Mouse (Mus musculus) hindbrain, embryonic 10.5 days (tissue): ENCODE results near the gene Shc4. TPM values are rescaled to one million over a fixed set of nuclear protein-coding genes. Genes with fewer than 3 reads are reported as not detected.

ENCODE experiments used
- DNase-seq: peaks from one replicate; pipeline ENCODE4 v3.0.0-alpha.2; 2017; ENCODE audit warnings: low spot score
- H3K27ac ChIP-seq: fragments of 300-500 bp; sonication (generic); 2 replicates; pipeline ENCODE4 v1.5.1; 2016; ENCODE audit warnings: mild to moderate bottlenecking, moderate library complexity
- H3K27me3 ChIP-seq: fragments of 300-500 bp; sonication (generic); 2 replicates; pipeline ENCODE4 v1.6.1; 2016; ENCODE audit warnings: mild to moderate bottlenecking; ENCODE audit not compliant: poor library complexity, insufficient read depth, severe bottlenecking
- H3K36me3 ChIP-seq: fragments of 300-500 bp; sonication (generic); 2 replicates; pipeline ENCODE4 v1.6.1; 2016; ENCODE audit warnings: mild to moderate bottlenecking, moderate library complexity
- H3K4me1 ChIP-seq: fragments of 300-500 bp; sonication (generic); replicated peaks from 2 replicates; pipeline ENCODE4 v1.6.1; 2016; ENCODE audit warnings: mild to moderate bottlenecking
- H3K4me3 ChIP-seq: fragments of 300-500 bp; sonication (generic); 2 replicates; pipeline ENCODE4 v1.5.1; 2016; ENCODE audit warnings: mild to moderate bottlenecking, moderate library complexity
- H3K9me3 ChIP-seq: fragments of 300-500 bp; sonication (generic); 2 replicates; pipeline ENCODE4 v1.6.1; 2016; ENCODE audit warnings: mild to moderate bottlenecking, moderate library complexity
- WGBS: fragments of 180-500 bp; shearing (Covaris S2); methylation state at CpG from one replicate; pipeline ENCODE4 v1.1.7; 2016; 5-methylcytosine and 5-hydroxymethylcytosine counted together
- polyA plus RNA-seq: library from polyadenylated mRNA; unstranded; fragments of >200 nt; fragmentation: Nextera tagmentation; extraction: Ambion mirVana; gene quantifications from 2 replicates; pipeline ENCODE4 v1.2.1, GENCODE M21; 2016

Shc4 gene
- 1.2 and 2.0 TPM in 2 replicates for polyA plus RNA-seq

DNA sequence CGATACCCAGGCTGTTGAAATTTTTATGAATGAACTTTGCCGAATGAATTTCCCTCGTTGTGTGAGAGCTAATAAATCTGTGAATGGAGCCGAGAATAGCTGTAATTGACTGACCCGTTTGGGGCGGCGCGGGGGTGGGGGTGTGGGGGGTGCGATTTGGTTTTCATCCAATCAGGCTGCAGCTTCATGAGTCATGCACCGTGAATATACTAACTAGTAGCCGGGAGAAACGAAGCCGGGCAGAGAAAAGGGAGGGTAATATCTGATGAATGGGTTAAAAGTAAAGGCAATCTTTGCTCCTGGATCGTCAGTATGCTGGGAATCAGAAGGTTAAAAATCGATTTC lies at the start of gene Shc4:
Gene Shc4 (minus strand): TSS at position 63 of the 345 bp plus-strand sequence.
- H3K9me3 ChIP-seq = no peaks in the 10 kb centered on the region
- DNase-seq = peak; percentile 76
- H3K4me3 ChIP-seq = peak within 1 kb of the TSS; percentile 74
- H3K36me3 ChIP-seq = no peaks in the 10 kb centered on the region
- peaks cover 74% of the 10 kb centered on the region for H3K27me3 ChIP-seq
- WGBS = under 1% methylated on average over 15 of the region's 15 CpGs
- peaks cover 25% of the 10 kb centered on the region for H3K4me1 ChIP-seq
- H3K27ac ChIP-seq = peak within 1 kb of the TSS; percentile 84

GRCm38 (mm10) chr2:125765029-125765428 lies 41.1 kb upstream of the Shc4 start:
- Histone ChIP-seq H3K4me3 (no peak overlapping the region), H3K36me3 (peaks cover 90% of the 10 kb centered on the region), H3K9me3 (no peaks in the 10 kb centered on the region), H3K27me3 (no peaks in the 10 kb centered on the region), H3K27ac (no peak overlapping the region), H3K4me1 (no peaks in the 10 kb centered on the region)
- no peak for DNase-seq
- WGBS = 86% methylated on average over 3 of the region's 3 CpGs

DNA sequence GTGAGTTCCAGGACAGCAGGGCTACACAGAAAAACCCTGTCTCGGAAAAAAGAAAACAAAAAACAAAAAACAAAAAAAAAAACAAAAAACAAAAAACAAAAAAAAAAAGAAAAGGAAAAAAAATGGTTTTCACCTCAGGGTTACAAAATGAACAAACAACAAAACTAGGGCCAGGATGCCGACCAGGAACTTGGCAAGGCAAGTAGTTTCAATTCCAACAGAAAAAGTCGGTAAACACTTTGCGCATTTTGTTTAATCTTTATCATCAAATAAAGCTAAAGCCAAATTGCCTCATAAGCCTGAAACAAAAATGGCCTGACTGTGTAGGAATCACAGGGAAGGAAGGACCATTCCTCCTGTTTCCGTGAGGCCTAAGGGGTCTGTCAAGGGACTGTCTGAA lies 40.6 kb upstream of the Shc4 start:
- Histone ChIP-seq H3K4me3 (no peak overlapping the region), H3K27ac (no peak overlapping the region), H3K9me3 (no peaks in the 10 kb centered on the region), H3K27me3 (no peaks in the 10 kb centered on the region), H3K36me3 (peaks cover 90% of the 10 kb centered on the region), H3K4me1 (no peaks in the 10 kb centered on the region)
- no peak for DNase-seq
- WGBS = 93% methylated on average over 5 of the region's 5 CpGs

- H3K9me3 ChIP-seq = no peaks in the 10 kb centered on the region
- DNase-seq = no peak
- no peak overlapping the region for H3K4me3 ChIP-seq
- H3K36me3 ChIP-seq = peaks cover 96% of the 10 kb centered on the region
- WGBS = 94% methylated on average over 2 of the region's 2 CpGs
- H3K4me1 ChIP-seq = no peaks in the 10 kb centered on the region
- H3K27me3 ChIP-seq = no peaks in the 10 kb centered on the region
- no peak overlapping the region for H3K27ac ChIP-seq
These were observed 25.4 kb upstream of the Shc4 start for GRCm38 (mm10) chr2:125749330-125749729.

GRCm38 (mm10) chr2:125739338-125739737 lies 15.4 kb upstream of the Shc4 start:
- 84% methylated on average over 6 of the region's 6 CpGs for whole genome bisulfite sequencing

DNA sequence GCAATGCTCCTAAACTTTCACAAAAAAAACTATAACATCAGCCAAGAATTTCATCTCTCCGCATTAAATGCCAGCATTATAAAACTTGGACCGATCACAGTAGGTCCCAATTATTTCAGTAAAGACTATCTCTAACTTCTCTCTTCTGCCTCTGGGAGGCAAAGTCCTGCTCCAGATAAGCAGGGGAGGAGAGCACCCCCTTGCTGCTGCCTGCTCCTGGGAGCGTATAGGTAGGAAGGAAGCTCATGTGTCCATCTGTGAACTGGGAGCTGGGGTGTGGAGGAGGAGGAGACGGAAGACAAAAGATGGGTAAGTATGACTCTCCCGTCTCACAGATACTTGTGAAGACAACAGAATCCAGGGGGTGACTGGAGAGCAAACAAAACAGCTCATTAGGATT lies 14.8 kb upstream of the Shc4 start:
- no peaks in the 10 kb centered on the region for H3K9me3 ChIP-seq
- 74% methylated on average over 5 of the region's 5 CpGs for WGBS
- H3K4me1 ChIP-seq = no peaks in the 10 kb centered on the region
- no peak overlapping the region for H3K27ac ChIP-seq
- DNase-seq = no peak
- H3K27me3 ChIP-seq = no peaks in the 10 kb centered on the region
- peaks cover 51% of the 10 kb centered on the region for H3K36me3 ChIP-seq
- no peak overlapping the region for H3K4me3 ChIP-seq

More at GRCm38 (mm10) chr2:125739338-125739737, 15.4 kb upstream of the Shc4 start:
- Histone ChIP-seq H3K4me3 (no peak overlapping the region), H3K27me3 (no peaks in the 10 kb centered on the region), H3K9me3 (no peaks in the 10 kb centered on the region), H3K36me3 (peaks cover 57% of the 10 kb centered on the region), H3K27ac (no peak overlapping the region), H3K4me1 (no peaks in the 10 kb centered on the region)
- no peak for DNase-seq

- H3K36me3 ChIP-seq = peaks cover 26% of the 10 kb centered on the region
- peaks cover 16% of the 10 kb centered on the region for H3K4me1 ChIP-seq
- H3K27me3 ChIP-seq = peaks cover 14% of the 10 kb centered on the region
- DNase-seq = no peak
- H3K27ac ChIP-seq = no peak overlapping the region
- H3K4me3 ChIP-seq = no peak overlapping the region
- H3K9me3 ChIP-seq = no peaks in the 10 kb centered on the region
These were observed 12.0 kb upstream of the Shc4 start for GRCm38 (mm10) chr2:125736025-125736343.

- Histone ChIP-seq H3K27me3 (peaks cover 19% of the 10 kb centered on the region), H3K36me3 (peaks cover 22% of the 10 kb centered on the region), H3K4me1 (peaks cover 16% of the 10 kb centered on the region), H3K4me3 (no peak overlapping the region), H3K9me3 (no peaks in the 10 kb centered on the region), H3K27ac (no peak overlapping the region)
- no peak for DNase-seq
- whole genome bisulfite sequencing = 76% methylated on average over 2 of the region's 2 CpGs
These were observed 11.5 kb upstream of the Shc4 start for GRCm38 (mm10) chr2:125735333-125736024.

DNA sequence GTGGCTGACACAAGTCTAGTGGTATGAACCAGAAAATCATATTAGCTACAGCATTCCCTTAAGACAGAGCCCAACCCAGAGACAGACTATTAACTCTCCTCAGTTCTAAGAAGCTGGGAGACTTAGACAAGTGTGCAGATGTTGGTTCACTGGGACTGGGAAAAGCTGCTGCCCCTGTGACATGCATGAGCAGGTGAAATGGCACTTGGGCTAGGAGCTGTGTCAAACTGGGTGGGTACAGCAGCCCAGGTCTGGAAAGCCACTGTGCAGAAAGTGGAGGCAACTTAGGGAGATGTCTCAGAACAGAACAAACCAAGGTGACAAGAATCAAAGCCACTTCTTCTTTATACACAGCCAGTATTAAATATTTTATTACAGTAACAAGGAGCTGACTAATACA lies 10.8 kb upstream of the Shc4 start:
- H3K4me3 ChIP-seq = no peak overlapping the region
- no peaks in the 10 kb centered on the region for H3K9me3 ChIP-seq
- no peak for DNase-seq
- peaks cover 14% of the 10 kb centered on the region for H3K36me3 ChIP-seq
- H3K4me1 ChIP-seq = peaks cover 16% of the 10 kb centered on the region
- no peak overlapping the region for H3K27ac ChIP-seq
- H3K27me3 ChIP-seq = peaks cover 24% of the 10 kb centered on the region

DNA sequence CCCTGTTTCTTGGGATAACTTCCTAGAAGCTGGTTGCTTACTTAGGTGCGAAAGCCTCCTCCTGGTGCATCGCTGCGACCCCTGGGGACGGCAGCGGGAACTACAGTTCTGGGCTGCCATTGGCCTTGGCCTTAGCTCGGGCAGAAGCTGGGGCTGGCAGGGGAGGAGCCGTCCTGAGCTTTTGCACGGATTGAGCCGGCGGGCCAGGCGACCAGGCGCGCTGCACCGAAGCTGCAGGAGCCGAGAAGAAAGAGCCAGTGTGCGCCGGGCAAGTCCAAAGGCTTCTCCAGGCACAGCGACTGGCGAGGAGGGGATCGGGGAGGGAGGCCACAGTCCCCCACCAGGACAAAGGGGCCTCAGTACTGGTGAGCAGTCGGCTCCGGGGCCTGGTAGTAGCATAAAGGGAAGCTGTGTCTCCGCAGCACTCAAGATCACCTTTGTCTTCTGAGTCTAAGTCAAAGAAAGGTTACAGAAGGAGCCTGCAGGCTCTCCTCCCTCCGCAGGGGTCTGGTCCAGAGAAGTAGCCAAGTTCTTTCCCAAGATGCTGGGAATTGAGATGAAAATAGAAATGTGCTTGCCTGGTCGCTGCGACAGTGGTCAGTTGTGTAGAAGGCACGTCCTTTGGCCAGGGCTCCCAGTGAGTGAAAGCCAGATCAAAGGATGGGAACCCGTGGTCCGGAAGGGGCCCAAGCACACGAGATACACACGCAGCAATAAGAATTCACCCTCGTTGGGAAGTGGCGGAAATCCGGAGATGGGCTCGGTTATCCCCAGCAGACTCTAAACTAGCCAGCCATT lies 8.0 kb upstream of the Shc4 start:
- 7% methylated on average over 35 of the region's 35 CpGs for WGBS
- Histone ChIP-seq H3K36me3 (0 out of 2 replicates have a peak, but pooled peaks cover 3% of the 10 kb centered on the region), H3K4me1 (peaks cover 16% of the 10 kb centered on the region), H3K27ac (peak overlapping the region; percentile 95), H3K9me3 (no peaks in the 10 kb centered on the region), H3K27me3 (peaks cover 46% of the 10 kb centered on the region), H3K4me3 (peak overlapping the region; percentile 59)
- peak; percentile 96 for DNase-seq

DNA sequence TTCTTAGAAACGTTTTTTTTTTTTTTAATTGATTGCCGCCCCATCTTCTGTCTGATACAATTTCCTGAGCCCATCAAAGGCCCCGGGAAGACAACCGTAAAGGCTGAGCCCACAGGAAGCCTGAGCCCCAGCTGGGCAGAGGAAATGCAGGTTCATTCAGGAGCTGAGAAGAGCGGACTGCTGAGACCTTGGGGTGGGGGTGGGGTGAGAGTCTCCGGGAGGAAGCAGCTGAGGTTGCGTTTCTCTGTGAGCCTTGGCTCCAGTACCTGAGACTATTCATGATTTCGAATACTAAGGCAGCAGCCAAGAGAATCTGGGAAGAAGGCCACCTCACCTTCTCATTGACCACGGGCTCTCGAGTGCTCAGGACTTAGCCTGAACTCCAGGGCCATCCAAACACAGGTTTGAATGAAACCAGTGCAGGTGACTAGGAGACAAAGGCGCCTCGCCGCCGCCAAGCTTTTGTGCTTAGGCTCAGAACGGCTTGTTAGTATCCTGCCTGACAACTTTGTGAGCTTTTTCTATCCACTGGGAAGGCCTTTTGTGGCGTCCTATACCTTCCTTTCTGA lies 682 bp upstream of the Shc4 start:
- 2% methylated on average over 16 of the region's 16 CpGs for WGBS
- Histone ChIP-seq H3K27ac (peak overlapping the region; percentile 62; the same call in 1 of the 2 replicates), H3K27me3 (peaks cover 79% of the 10 kb centered on the region), H3K4me1 (peaks cover 25% of the 10 kb centered on the region), H3K4me3 (peak overlapping the region; percentile 74), H3K36me3 (no peaks in the 10 kb centered on the region), H3K9me3 (no peaks in the 10 kb centered on the region)
- peak; percentile 46 for DNase-seq

- WGBS = under 1% methylated on average over 34 of the region's 34 CpGs
- H3K4me1 ChIP-seq = peaks cover 25% of the 10 kb centered on the region
- H3K27me3 ChIP-seq = peaks cover 71% of the 10 kb centered on the region
- H3K36me3 ChIP-seq = no peaks in the 10 kb centered on the region
- peak; percentile 77 for DNase-seq
- peak overlapping the region; percentile 74 for H3K4me3 ChIP-seq
- no peaks in the 10 kb centered on the region for H3K9me3 ChIP-seq
- peak overlapping the region; percentile 84 for H3K27ac ChIP-seq
These were observed 401 bp downstream of the Shc4 start for GRCm38 (mm10) chr2:125723408-125724085.

DNA sequence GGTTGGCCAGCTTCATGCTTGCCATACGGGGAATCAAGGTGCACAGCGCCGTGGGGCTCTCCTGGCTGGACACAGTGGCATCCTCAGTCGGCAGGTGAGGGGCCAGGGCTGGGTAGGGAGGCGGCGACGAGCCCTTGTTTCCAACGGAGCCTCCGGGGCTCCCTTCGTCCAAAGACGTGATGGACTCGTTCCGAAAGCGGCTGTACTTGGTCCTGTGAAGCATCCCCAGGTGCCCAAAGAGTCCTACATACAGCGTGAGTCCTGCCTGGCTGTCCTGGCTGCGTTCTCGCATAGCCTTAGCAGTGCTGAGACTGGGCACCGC lies 901 bp downstream of the Shc4 start:
- DNase-seq = no peak
- 2% methylated on average over 18 of the region's 18 CpGs for WGBS
- peaks cover 66% of the 10 kb centered on the region for H3K27me3 ChIP-seq
- no peaks in the 10 kb centered on the region for H3K36me3 ChIP-seq
- peak overlapping the region; percentile 84; the same call in 1 of the 2 replicates for H3K27ac ChIP-seq
- H3K4me3 ChIP-seq = peak overlapping the region; percentile 74
- peaks cover 25% of the 10 kb centered on the region for H3K4me1 ChIP-seq
- H3K9me3 ChIP-seq = no peaks in the 10 kb centered on the region
